Mouse (Mus musculus): Measurements from ENCODE around the gene Sept10.

- TF ChIP-seq CTCF (IDR thresholded peaks at IDR 0.05; ENCODE audit: borderline replicate concordance, insufficient read depth, low read length), result no peak
- no peak for TF ChIP-seq POLR2A (IDR thresholded peaks at IDR 0.05; ENCODE audit: low read depth, low read length)
Measured at GRCm38 (mm10) chr10:59268109-59268508, 46.5 kb upstream of the Sept10 start.

All from embryonic fibroblast, embryonic 13.5 days (primary cell).